ENCODE assay signal across 8 mouse cellular contexts in genomic region chr11:60927264-60927663, GRCm38 (mm10). TPM values are rescaled to one million over a fixed set of nuclear protein-coding genes. Genes with fewer than 3 reads are reported as not detected.
DNase-seq lines count a peak whose midpoint lies in the region; ATAC-seq lines count a peak whose summit lies in the region.

No protein-coding gene starts in this region.

- H3K9ac ChIP-seq in hindbrain, embryonic 11.5 days (ENCODE audit: low read depth, low read length): no peak overlapping the region
- H3K9ac ChIP-seq in lung, embryonic 16.5 days (ENCODE audit: low read length): no peak overlapping the region

- peak; percentile 68 for ATAC-seq in hindbrain, embryonic 11.5 days (ENCODE audit: low FRiP score)
- ATAC-seq in lung, embryonic 16.5 days (ENCODE audit: low read depth): peak; percentile 69

- peak overlapping the region; percentile 31 for H3K4me2 ChIP-seq in hindbrain, embryonic 11.5 days (replicated peaks; ENCODE audit: low read depth, low read length)
- H3K4me2 ChIP-seq in lung, embryonic 16.5 days (ENCODE audit: low read depth, low read length): peak overlapping the region; percentile 43

- 2% methylated on average over 9 of the region's 9 CpGs for WGBS in hindbrain, embryonic 11.5 days
- 0% methylated on average over 9 of the region's 9 CpGs for WGBS in lung, embryonic 16.5 days

- H3K36me3 ChIP-seq in hindbrain, embryonic 11.5 days (ENCODE audit: control insufficient read depth, insufficient read depth, low read length): no peaks in the 10 kb centered on the region
- H3K36me3 ChIP-seq in lung, embryonic 16.5 days (ENCODE audit: control insufficient read depth, insufficient read depth, low read length): no peaks in the 10 kb centered on the region

- peaks cover 6% of the 10 kb centered on the region for H3K4me1 ChIP-seq in hindbrain, embryonic 11.5 days (replicated peaks; ENCODE audit: control insufficient read depth, insufficient read depth, low read length)
- peaks cover 19% of the 10 kb centered on the region for H3K4me1 ChIP-seq in lung, embryonic 16.5 days (replicated peaks; ENCODE audit: control insufficient read depth, insufficient read depth, low read length)

- peak; percentile 74 for DNase-seq in MN1 (ENCODE audit: low spot score)
- DNase-seq in cerebellum, adult 9-10 months: peak; percentile 93
- DNase-seq in frontal cortex, adult 2 months (ENCODE audit: extremely low spot score in 1 of 2, low spot score in 1 of 2): peak; percentile 87 to 97
- DNase-seq in hindbrain, embryonic 11.5 days (ENCODE audit: low spot score): peak; percentile 96
- DNase-seq in layer of hippocampus, adult 9-11 months: peak; percentile 90
- peak; percentile 92 for DNase-seq in ovary, postnatal 14 days (ENCODE audit: low spot score)
- DNase-seq in thymus, postnatal 10 days (ENCODE audit: low spot score in 2 of 2): peak; percentile 80 to 90

- H3K27ac ChIP-seq in hindbrain, embryonic 11.5 days (ENCODE audit: low read depth, low read length): no peak overlapping the region
- H3K27ac ChIP-seq in lung, embryonic 16.5 days (ENCODE audit: low read length): peak overlapping the region; percentile 50; the same call in 1 of the 2 replicates

- peak overlapping the region; percentile 13; the same call in 1 of the 2 replicates for H3K4me3 ChIP-seq in hindbrain, embryonic 11.5 days (ENCODE audit: low read depth, low read length)
- 0 out of 2 replicates have a peak overlapping the region, but pooled peaks have one; percentile 7 for H3K4me3 ChIP-seq in lung, embryonic 16.5 days (ENCODE audit: low read length)

- no peaks in the 10 kb centered on the region for H3K9me3 ChIP-seq in hindbrain, embryonic 11.5 days (ENCODE audit: control insufficient read depth, low read length)
- no peaks in the 10 kb centered on the region for H3K9me3 ChIP-seq in lung, embryonic 16.5 days (ENCODE audit: control insufficient read depth, low read length)

- no peaks in the 10 kb centered on the region for H3K27me3 ChIP-seq in hindbrain, embryonic 11.5 days (ENCODE audit: control insufficient read depth, insufficient read depth, low read length)
- no peaks in the 10 kb centered on the region for H3K27me3 ChIP-seq in lung, embryonic 16.5 days (ENCODE audit: control insufficient read depth, insufficient read depth, low read depth, low read length)

RNA-seq across cellular contexts. Expression of gene Map2k3, which starts 4.6 kb away (rescaled TPM):
- polyA plus RNA-seq in frontal cortex, adult 2 months (2012; rRNA removed): 17.3 and 18.1 TPM in 2 replicates
- 37.6 and 39.8 TPM in 2 replicates for polyA plus RNA-seq in hindbrain, embryonic 11.5 days (2014; fragmentation: Nextera tagmentation; extraction: Ambion mirVana)
- 110 and 114 TPM in 2 replicates for polyA plus RNA-seq in lung, embryonic 16.5 days (2015; fragmentation: Nextera tagmentation; extraction: Ambion mirVana)

RNA-seq across cellular contexts. Expression of gene Natd1, which starts 12.7 kb away (rescaled TPM):
- 13.3 and 14.6 TPM in 2 replicates for polyA plus RNA-seq in frontal cortex, adult 2 months (2012; rRNA removed)
- polyA plus RNA-seq in hindbrain, embryonic 11.5 days (2014; fragmentation: Nextera tagmentation; extraction: Ambion mirVana): 18.8 and 19.8 TPM in 2 replicates
- polyA plus RNA-seq in lung, embryonic 16.5 days (2015; fragmentation: Nextera tagmentation; extraction: Ambion mirVana): 19.9 and 21.6 TPM in 2 replicates

RNA-seq across cellular contexts. Expression of gene Tmem11, which starts 48.2 kb away (rescaled TPM):
- polyA plus RNA-seq in frontal cortex, adult 2 months (2012; rRNA removed): 39.8 and 47.0 TPM in 2 replicates
- polyA plus RNA-seq in hindbrain, embryonic 11.5 days (2014; fragmentation: Nextera tagmentation; extraction: Ambion mirVana): 62.4 and 64.8 TPM in 2 replicates
- polyA plus RNA-seq in lung, embryonic 16.5 days (2015; fragmentation: Nextera tagmentation; extraction: Ambion mirVana): 57.6 and 62.5 TPM in 2 replicates
